Mouse (Mus musculus) cortical plate, adult 2 months (tissue): Measurements from ENCODE around the gene D330020A13Rik.

Experiments used
- CTCF ChIP-seq: fragments of 200-500 bp; IDR thresholded peaks from 2 replicates; pipeline ENCODE4 v1.5.1; 2011; ENCODE audit warnings: mild to moderate bottlenecking, control low read depth, low read length; ENCODE audit not compliant: insufficient read depth; ENCODE audit errors: extremely low read depth
- POLR2A ChIP-seq: fragments of 200-500 bp; IDR thresholded peaks from 2 replicates; pipeline ENCODE4 v1.6.1; 2011; ENCODE audit warnings: mild to moderate bottlenecking, low read length, control low read depth; ENCODE audit not compliant: insufficient read depth; ENCODE audit errors: extremely low read depth

- TF ChIP-seq POLR2A (no peak), CTCF (no peak)
Observed at GRCm38 (mm10) chr6:120256431-120256935, 37.7 kb upstream of the D330020A13Rik start.
